Mouse (Mus musculus) midbrain, embryonic 14.5 days (tissue): ENCODE measurements around the gene Tbx3. TPM values are rescaled to one million over a fixed set of nuclear protein-coding genes. Genes with fewer than 3 reads are reported as not detected.

ENCODE experiments used
- ATAC-seq: fragments of 200-750 bp; cut with Nextera tagmentation; 2 replicates; pipeline ENCODE4 v1.8.0; 2017; ENCODE audit warnings: moderate number of reproducible peaks, moderate library complexity; ENCODE audit not compliant: low FRiP score, low TSS enrichment
- DNase-seq: peaks from one replicate; pipeline ENCODE4 v3.0.0-alpha.2; 2015
- H3K27ac ChIP-seq: fragments of 300-500 bp; sonication (generic); replicated peaks from 2 replicates; pipeline ENCODE4 v1.5.1; 2014; ENCODE audit warnings: mild to moderate bottlenecking, low read depth, low read length, moderate library complexity
- H3K27me3 ChIP-seq: fragments of 300-500 bp; sonication (generic); 2 replicates; pipeline ENCODE4 v1.6.1; 2014; ENCODE audit warnings: low read length, control low read depth, mixed read lengths; ENCODE audit not compliant: control insufficient read depth, insufficient read depth
- H3K36me3 ChIP-seq: fragments of 300-500 bp; sonication (generic); 2 replicates; pipeline ENCODE4 v1.6.1; 2014; ENCODE audit warnings: low read length, control low read depth; ENCODE audit not compliant: control insufficient read depth, insufficient read depth
- H3K4me1 ChIP-seq: fragments of 300-500 bp; sonication (generic); 2 replicates; pipeline ENCODE4 v1.6.1; 2014; ENCODE audit warnings: mild to moderate bottlenecking, antibody characterized with exemption, low read length, control low read depth; ENCODE audit not compliant: control insufficient read depth, insufficient read depth
- H3K4me2 ChIP-seq: fragments of 300-500 bp; sonication (generic); 2 replicates; pipeline ENCODE4 v1.6.1; 2014; ENCODE audit warnings: mild to moderate bottlenecking, low read length, moderate library complexity
- H3K4me3 ChIP-seq: fragments of 300-500 bp; sonication (generic); replicated peaks from 2 replicates; pipeline ENCODE4 v1.5.1; 2014; ENCODE audit warnings: low read depth, low read length
- H3K9ac ChIP-seq: fragments of 300-500 bp; sonication (generic); replicated peaks from 2 replicates; pipeline ENCODE4 v1.6.1; 2014; ENCODE audit warnings: mild to moderate bottlenecking, low read length, moderate library complexity
- H3K9me3 ChIP-seq: fragments of 300-500 bp; sonication (generic); 2 replicates; pipeline ENCODE4 v1.6.1; 2016; ENCODE audit warnings: low read length, control low read depth, mixed read lengths; ENCODE audit not compliant: control insufficient read depth
- WGBS: fragments of 180-500 bp; shearing (Covaris S2); extraction: QIAGEN DNeasy Blood & Tissue Kit; methylation state at CpG from one replicate; pipeline ENCODE4 v1.1.7; 2014; 5-methylcytosine and 5-hydroxymethylcytosine counted together
- polyA plus RNA-seq: library from polyadenylated mRNA; unstranded; fragments of >200 nt; fragmentation: Nextera tagmentation; extraction: Ambion mirVana; gene quantifications from 2 replicates; pipeline ENCODE4 v1.2.1, GENCODE M21; 2014

Tbx3 gene
- polyA plus RNA-seq, 1 experiment from 2014 or later = 2.4 TPM

GRCm38 (mm10) chr5:119687005-119687855, 16.8 kb downstream of the Tbx3 start:
- peaks cover 94% of the 10 kb centered on the region for H3K27me3 ChIP-seq
- H3K4me1 ChIP-seq = no peaks in the 10 kb centered on the region
- H3K27ac ChIP-seq = no peak overlapping the region
- WGBS = 2% methylated on average over 36 of the region's 36 CpGs
- H3K36me3 ChIP-seq = no peaks in the 10 kb centered on the region
- no peak overlapping the region for H3K9ac ChIP-seq
- no peak overlapping the region for H3K4me2 ChIP-seq
- H3K4me3 ChIP-seq = no peak overlapping the region
- DNase-seq (no peak), ATAC-seq (no peak)
- no peaks in the 10 kb centered on the region for H3K9me3 ChIP-seq

GRCm38 (mm10) chr5:119687856-119688206, 17.4 kb downstream of the Tbx3 start:
- no peak overlapping the region for H3K9ac ChIP-seq
- no peak overlapping the region for H3K27ac ChIP-seq
- no peaks in the 10 kb centered on the region for H3K9me3 ChIP-seq
- ATAC-seq = no peak
- H3K4me1 ChIP-seq = no peaks in the 10 kb centered on the region
- H3K36me3 ChIP-seq = no peaks in the 10 kb centered on the region
- peaks cover 94% of the 10 kb centered on the region for H3K27me3 ChIP-seq
- DNase-seq = no peak
- H3K4me2 ChIP-seq = no peak overlapping the region
- H3K4me3 ChIP-seq = no peak overlapping the region
- 5% methylated on average over 22 of the region's 22 CpGs for WGBS

GRCm38 (mm10) chr5:119688306-119688705, 17.8 kb downstream of the Tbx3 start:
- Histone ChIP-seq H3K9me3 (no peaks in the 10 kb centered on the region), H3K27ac (no peak overlapping the region), H3K4me1 (no peaks in the 10 kb centered on the region), H3K4me3 (no peak overlapping the region), H3K4me2 (no peak overlapping the region), H3K9ac (no peak overlapping the region), H3K36me3 (no peaks in the 10 kb centered on the region), H3K27me3 (peaks cover 91% of the 10 kb centered on the region)
- WGBS = 8% methylated on average over 3 of the region's 3 CpGs
- ATAC-seq = no peak
- no peak for DNase-seq

- H3K4me1 ChIP-seq = no peaks in the 10 kb centered on the region
- no peak overlapping the region for H3K4me3 ChIP-seq
- 19% methylated on average over 8 of the region's 8 CpGs for WGBS
- no peak overlapping the region for H3K4me2 ChIP-seq
- ATAC-seq (no peak), DNase-seq (no peak)
- no peaks in the 10 kb centered on the region for H3K36me3 ChIP-seq
- H3K9me3 ChIP-seq = no peaks in the 10 kb centered on the region
- no peak overlapping the region for H3K9ac ChIP-seq
- H3K27me3 ChIP-seq = peaks cover 86% of the 10 kb centered on the region
- H3K27ac ChIP-seq = no peak overlapping the region
Observed at GRCm38 (mm10) chr5:119688914-119689420, 18.5 kb downstream of the Tbx3 start.

GRCm38 (mm10) chr5:119689501-119689900, 19.0 kb downstream of the Tbx3 start:
- 29% methylated on average over 3 of the region's 3 CpGs for WGBS
- Histone ChIP-seq H3K4me3 (no peak overlapping the region), H3K27ac (no peak overlapping the region), H3K4me2 (no peak overlapping the region), H3K4me1 (no peaks in the 10 kb centered on the region), H3K27me3 (peaks cover 85% of the 10 kb centered on the region), H3K9ac (no peak overlapping the region), H3K9me3 (no peaks in the 10 kb centered on the region), H3K36me3 (no peaks in the 10 kb centered on the region)
- DNase-seq (no peak), ATAC-seq (no peak)

GRCm38 (mm10) chr5:119691075-119691474, 20.6 kb downstream of the Tbx3 start:
- ATAC-seq (no peak), DNase-seq (peak; percentile 94)
- under 1% methylated on average over 13 of the region's 13 CpGs for whole genome bisulfite sequencing
- Histone ChIP-seq H3K4me3 (no peak overlapping the region), H3K9ac (no peak overlapping the region), H3K27ac (no peak overlapping the region), H3K36me3 (no peaks in the 10 kb centered on the region), H3K27me3 (peaks cover 73% of the 10 kb centered on the region), H3K9me3 (no peaks in the 10 kb centered on the region), H3K4me2 (no peak overlapping the region), H3K4me1 (0 out of 2 replicates have a peak, but pooled peaks cover 2% of the 10 kb centered on the region)

GRCm38 (mm10) chr5:119692425-119692824, 22.0 kb downstream of the Tbx3 start:
- ATAC-seq = no peak
- Histone ChIP-seq H3K27me3 (peaks cover 60% of the 10 kb centered on the region), H3K27ac (no peak overlapping the region), H3K4me2 (no peak overlapping the region), H3K4me3 (no peak overlapping the region), H3K4me1 (0 out of 2 replicates have a peak, but pooled peaks cover 2% of the 10 kb centered on the region), H3K36me3 (no peaks in the 10 kb centered on the region), H3K9ac (no peak overlapping the region), H3K9me3 (no peaks in the 10 kb centered on the region)
- DNase-seq = no peak
- WGBS = 35% methylated on average over 6 of the region's 6 CpGs

GRCm38 (mm10) chr5:119694914-119695313, 24.4 kb downstream of the Tbx3 start:
- Histone ChIP-seq H3K27me3 (peaks cover 35% of the 10 kb centered on the region), H3K4me3 (no peak overlapping the region), H3K4me1 (0 out of 2 replicates have a peak, but pooled peaks cover 2% of the 10 kb centered on the region), H3K4me2 (no peak overlapping the region), H3K9me3 (no peaks in the 10 kb centered on the region), H3K36me3 (no peaks in the 10 kb centered on the region), H3K27ac (no peak overlapping the region), H3K9ac (no peak overlapping the region)
- DNase-seq (no peak), ATAC-seq (no peak)
- WGBS = 7% methylated on average over 8 of the region's 8 CpGs

GRCm38 (mm10) chr5:119703031-119703430, 32.6 kb downstream of the Tbx3 start:
- no peak for ATAC-seq
- Histone ChIP-seq H3K4me3 (no peak overlapping the region), H3K4me2 (no peak overlapping the region), H3K36me3 (no peaks in the 10 kb centered on the region), H3K27ac (no peak overlapping the region), H3K27me3 (peaks cover 18% of the 10 kb centered on the region), H3K9ac (no peak overlapping the region), H3K4me1 (no peaks in the 10 kb centered on the region), H3K9me3 (no peaks in the 10 kb centered on the region)
- DNase-seq = no peak
- 76% methylated on average over 1 of the region's 1 CpGs for WGBS
